Mouse (Mus musculus): ENCODE results near the gene Lix1l. TPM values are rescaled to one million over a fixed set of nuclear protein-coding genes. Genes with fewer than 3 reads are reported as not detected.

Gene Lix1l
- polyA plus RNA-seq (2015; fragmentation: Nextera tagmentation; extraction: Ambion mirVana), result 5.0 and 6.4 TPM in 2 replicates

DNA sequence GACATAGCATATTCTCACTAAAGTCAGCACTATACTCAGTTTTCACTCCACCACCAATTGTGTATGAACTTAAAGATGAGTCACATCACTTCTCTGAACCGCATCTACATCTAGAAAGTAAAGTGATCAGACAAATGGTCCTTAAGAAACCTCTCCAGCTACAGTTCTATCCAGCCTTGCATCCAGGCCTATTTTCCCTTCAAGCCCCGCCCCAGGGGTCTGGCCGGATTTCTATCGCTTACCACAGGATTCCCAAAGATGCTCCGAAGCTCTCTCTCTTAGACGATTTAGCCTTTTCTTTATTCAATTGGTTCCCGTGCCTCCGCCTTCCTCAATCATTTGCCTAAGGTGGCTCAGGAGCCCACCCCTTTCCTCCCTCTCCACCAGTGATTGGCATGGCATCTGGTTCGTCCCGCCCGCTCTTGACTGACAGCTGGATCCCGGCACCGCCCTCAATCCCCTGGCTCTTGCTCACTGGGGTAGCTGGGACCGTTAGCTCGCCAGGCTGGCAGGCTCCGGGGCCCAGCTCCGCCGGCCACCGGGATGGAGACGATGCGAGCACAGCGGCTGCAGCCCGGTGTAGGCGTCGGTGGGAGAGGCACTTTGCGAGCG lies at the start of gene Lix1l:
Gene Lix1l (plus strand): TSS at position 511 of the 612 bp plus-strand sequence.
- peak within 1 kb of the TSS; percentile 94 for H3K9ac ChIP-seq (replicated peaks)
- H3K36me3 ChIP-seq, result no peaks in the 10 kb centered on the region
- peaks cover 84% of the 10 kb centered on the region for H3K4me1 ChIP-seq
- peak within 1 kb of the TSS; percentile 54 for H3K4me2 ChIP-seq (replicated peaks)
- peak within 1 kb of the TSS; percentile 96 for H3K27ac ChIP-seq (replicated peaks)
- under 1% methylated on average over 25 of the region's 27 CpGs for WGBS
- no peaks in the 10 kb centered on the region for H3K9me3 ChIP-seq
- H3K4me3 ChIP-seq, result peak within 1 kb of the TSS; percentile 86
- ATAC-seq (replicated peaks), result peak; percentile 94
- no peaks in the 10 kb centered on the region for H3K27me3 ChIP-seq

DNA sequence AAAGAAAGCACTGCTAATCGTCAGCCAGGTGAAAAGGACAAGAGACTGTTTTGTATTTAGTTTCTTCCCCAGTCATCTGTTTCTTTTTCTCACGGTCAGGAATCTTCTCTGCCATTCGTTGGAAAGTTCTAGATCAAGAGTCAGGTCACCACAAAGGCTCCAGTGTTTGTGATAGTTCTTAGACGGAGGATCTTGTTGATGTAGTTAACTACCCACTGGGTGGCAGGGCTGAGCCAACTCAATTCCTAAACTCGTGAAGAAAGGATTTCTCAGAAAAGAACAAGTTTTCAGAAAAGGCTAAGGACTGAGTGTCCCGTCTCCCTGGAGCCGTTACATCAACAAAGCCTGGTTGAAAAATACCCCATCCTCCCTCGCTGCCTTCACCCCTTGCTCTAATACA lies 49.7 kb upstream of the Lix1l start:
- H3K9me3 ChIP-seq, result no peaks in the 10 kb centered on the region
- WGBS, result 9% methylated on average over 8 of the region's 8 CpGs
- no peak overlapping the region for H3K4me3 ChIP-seq
- H3K27me3 ChIP-seq, result no peaks in the 10 kb centered on the region
- H3K4me1 ChIP-seq, result peaks cover 16% of the 10 kb centered on the region
- H3K9ac ChIP-seq (replicated peaks), result no peak overlapping the region
- H3K4me2 ChIP-seq (replicated peaks), result no peak overlapping the region
- H3K27ac ChIP-seq (replicated peaks), result no peak overlapping the region
- H3K36me3 ChIP-seq, result no peaks in the 10 kb centered on the region
- no peak for ATAC-seq (replicated peaks)

DNA sequence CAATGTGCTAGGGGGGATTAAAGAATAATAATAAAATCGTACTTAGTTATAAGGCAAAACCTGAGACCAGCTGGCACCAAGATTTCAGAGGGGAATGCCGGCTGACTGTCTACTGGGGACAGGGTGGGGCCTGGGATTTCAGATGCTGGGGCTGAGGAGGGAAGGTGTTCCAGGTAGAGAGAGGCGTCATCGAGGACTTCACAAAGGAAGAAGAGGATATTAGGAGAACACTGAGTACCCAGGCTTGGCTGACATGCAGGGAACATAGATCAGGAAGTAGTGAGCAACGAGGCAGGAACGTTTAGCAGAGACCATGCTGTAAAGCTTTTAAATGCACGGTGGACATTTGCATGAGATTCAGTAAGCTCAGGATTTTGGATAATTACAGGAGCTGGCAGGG lies 49.1 kb upstream of the Lix1l start:
- WGBS, result 69% methylated on average over 7 of the region's 7 CpGs
- Histone ChIP-seq H3K27ac (replicated peaks) (no peak overlapping the region), H3K4me2 (replicated peaks) (no peak overlapping the region), H3K9ac (replicated peaks) (no peak overlapping the region), H3K9me3 (no peaks in the 10 kb centered on the region), H3K4me3 (no peak overlapping the region), H3K36me3 (no peaks in the 10 kb centered on the region), H3K27me3 (no peaks in the 10 kb centered on the region), H3K4me1 (peaks cover 21% of the 10 kb centered on the region)
- ATAC-seq (replicated peaks), result no peak

DNA sequence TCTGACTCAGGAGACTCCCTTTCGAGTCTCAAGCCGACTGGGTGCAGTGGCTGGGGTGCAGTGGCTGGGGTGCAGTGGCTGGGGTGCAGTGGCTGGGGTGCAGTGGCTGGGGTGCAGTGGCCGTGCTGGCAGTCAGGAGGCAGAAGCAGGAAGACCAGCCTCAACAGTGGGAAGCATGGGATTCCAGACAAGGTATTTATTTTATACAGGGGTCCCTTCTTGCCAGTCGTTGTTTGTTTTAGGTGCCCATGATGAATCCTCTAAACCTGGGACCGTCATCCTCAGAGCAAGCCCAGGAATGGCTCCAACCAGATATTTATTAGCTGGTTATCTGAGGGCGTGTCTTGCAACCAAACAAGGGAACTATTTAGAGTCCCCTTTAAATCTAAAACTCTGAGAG lies 47.3 kb upstream of the Lix1l start:
- no peak for ATAC-seq (replicated peaks)
- no peaks in the 10 kb centered on the region for H3K27me3 ChIP-seq
- H3K9me3 ChIP-seq, result no peaks in the 10 kb centered on the region
- H3K4me1 ChIP-seq, result peaks cover 28% of the 10 kb centered on the region
- H3K4me3 ChIP-seq, result no peak overlapping the region
- 86% methylated on average over 6 of the region's 6 CpGs for WGBS
- no peak overlapping the region for H3K9ac ChIP-seq (replicated peaks)
- no peak overlapping the region for H3K4me2 ChIP-seq (replicated peaks)
- no peaks in the 10 kb centered on the region for H3K36me3 ChIP-seq
- no peak overlapping the region for H3K27ac ChIP-seq (replicated peaks)

DNA sequence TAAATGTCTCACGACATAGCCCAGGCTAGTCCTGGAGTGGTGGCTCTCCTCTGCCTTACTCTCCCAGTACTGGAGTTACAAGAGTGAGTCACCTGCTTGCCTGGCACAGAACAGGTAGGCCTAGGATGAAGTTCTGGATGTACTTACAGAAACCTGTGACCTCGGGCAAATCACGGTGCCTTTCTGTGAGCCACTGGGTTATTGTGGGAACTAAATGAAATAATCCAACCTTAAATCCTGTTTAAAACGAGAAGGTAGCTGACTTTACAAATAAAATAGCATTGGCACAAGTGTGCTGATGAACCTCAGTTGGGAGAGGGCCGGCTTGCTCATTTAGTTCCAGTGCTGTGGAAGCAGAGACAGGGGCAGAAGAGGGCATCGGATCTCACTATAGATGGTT lies 46.7 kb upstream of the Lix1l start:
- no peak overlapping the region for H3K27ac ChIP-seq (replicated peaks)
- H3K36me3 ChIP-seq, result no peaks in the 10 kb centered on the region
- peaks cover 35% of the 10 kb centered on the region for H3K4me1 ChIP-seq
- no peaks in the 10 kb centered on the region for H3K9me3 ChIP-seq
- no peak overlapping the region for H3K9ac ChIP-seq (replicated peaks)
- H3K4me2 ChIP-seq (replicated peaks), result no peak overlapping the region
- WGBS, result 83% methylated on average over 6 of the region's 6 CpGs
- H3K27me3 ChIP-seq, result no peaks in the 10 kb centered on the region
- ATAC-seq (replicated peaks), result no peak
- H3K4me3 ChIP-seq, result no peak overlapping the region

DNA sequence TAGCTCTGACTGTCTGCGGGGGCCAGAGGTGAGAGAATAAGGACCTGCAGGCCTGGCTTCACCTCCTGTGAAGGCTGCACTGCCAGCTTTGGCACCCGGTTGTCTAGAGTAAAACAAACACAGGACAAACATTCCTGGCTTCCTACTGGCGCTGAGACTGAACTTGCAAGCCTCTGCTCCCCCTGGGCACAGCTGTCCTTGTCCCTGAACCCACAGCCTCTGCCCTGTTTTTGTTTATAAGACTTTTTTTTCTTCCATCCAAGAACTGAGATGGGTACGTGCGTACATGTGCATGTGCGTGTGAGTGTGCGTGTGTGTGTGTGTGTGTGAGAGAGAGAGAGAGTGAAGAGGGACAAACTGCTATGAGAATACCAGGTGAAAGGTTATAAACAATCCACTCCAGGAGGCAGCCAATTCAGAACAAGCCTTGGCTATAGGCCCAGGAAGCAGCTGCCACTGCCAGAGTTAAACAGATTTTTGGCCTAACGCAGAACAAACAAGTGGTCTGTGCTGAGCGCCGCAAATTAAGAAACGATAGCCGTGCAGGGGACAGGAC lies 45.8 kb upstream of the Lix1l start:
- no peaks in the 10 kb centered on the region for H3K9me3 ChIP-seq
- H3K4me2 ChIP-seq (replicated peaks), result no peak overlapping the region
- peaks cover 44% of the 10 kb centered on the region for H3K4me1 ChIP-seq
- no peak overlapping the region for H3K9ac ChIP-seq (replicated peaks)
- no peak overlapping the region for H3K4me3 ChIP-seq
- 19% methylated on average over 12 of the region's 12 CpGs for WGBS
- peaks cover 4% of the 10 kb centered on the region; the same call in 1 of the 2 replicates for H3K36me3 ChIP-seq
- peak overlapping the region; percentile 73 for H3K27ac ChIP-seq (replicated peaks)
- ATAC-seq (replicated peaks), result peak; percentile 23; the same call in 1 of the 2 replicates
- no peaks in the 10 kb centered on the region for H3K27me3 ChIP-seq

DNA sequence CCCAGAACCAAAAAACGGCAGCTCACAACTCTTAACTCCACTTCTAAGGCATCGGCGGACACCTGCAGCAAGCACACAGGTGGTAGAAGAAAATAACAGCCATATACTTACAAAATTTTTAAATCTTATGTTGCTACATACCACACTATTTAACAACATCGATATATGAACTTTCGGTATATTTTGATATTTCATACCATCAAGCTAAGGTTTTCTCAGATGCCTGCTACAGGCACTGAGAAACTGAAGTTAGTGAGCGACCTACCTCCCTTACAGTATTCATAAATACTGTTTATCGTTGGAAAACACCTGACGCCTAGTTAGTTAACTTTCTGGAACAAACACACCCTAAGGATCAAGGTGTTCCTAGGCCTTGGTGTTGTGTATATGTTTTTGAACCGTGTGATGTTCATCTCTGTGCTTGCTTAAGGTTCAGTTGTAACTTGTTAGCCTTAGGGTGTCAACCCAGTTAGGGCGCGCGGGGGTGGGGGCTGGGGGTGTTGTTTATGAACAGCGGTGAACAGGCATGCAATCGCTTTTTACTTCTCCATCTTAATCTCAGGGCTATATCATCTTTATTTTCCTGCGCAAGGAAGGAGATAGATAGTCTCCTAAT lies 44.8 kb upstream of the Lix1l start:
- Histone ChIP-seq H3K4me1 (peaks cover 53% of the 10 kb centered on the region), H3K4me3 (no peak overlapping the region), H3K9me3 (no peaks in the 10 kb centered on the region), H3K27ac (replicated peaks) (peak overlapping the region; percentile 73; the same call in 1 of the 2 replicates), H3K36me3 (peaks cover 14% of the 10 kb centered on the region; the same call in 1 of the 2 replicates), H3K9ac (replicated peaks) (no peak overlapping the region), H3K4me2 (replicated peaks) (no peak overlapping the region), H3K27me3 (no peaks in the 10 kb centered on the region)
- no peak for ATAC-seq (replicated peaks)
- WGBS, result 86% methylated on average over 15 of the region's 15 CpGs

DNA sequence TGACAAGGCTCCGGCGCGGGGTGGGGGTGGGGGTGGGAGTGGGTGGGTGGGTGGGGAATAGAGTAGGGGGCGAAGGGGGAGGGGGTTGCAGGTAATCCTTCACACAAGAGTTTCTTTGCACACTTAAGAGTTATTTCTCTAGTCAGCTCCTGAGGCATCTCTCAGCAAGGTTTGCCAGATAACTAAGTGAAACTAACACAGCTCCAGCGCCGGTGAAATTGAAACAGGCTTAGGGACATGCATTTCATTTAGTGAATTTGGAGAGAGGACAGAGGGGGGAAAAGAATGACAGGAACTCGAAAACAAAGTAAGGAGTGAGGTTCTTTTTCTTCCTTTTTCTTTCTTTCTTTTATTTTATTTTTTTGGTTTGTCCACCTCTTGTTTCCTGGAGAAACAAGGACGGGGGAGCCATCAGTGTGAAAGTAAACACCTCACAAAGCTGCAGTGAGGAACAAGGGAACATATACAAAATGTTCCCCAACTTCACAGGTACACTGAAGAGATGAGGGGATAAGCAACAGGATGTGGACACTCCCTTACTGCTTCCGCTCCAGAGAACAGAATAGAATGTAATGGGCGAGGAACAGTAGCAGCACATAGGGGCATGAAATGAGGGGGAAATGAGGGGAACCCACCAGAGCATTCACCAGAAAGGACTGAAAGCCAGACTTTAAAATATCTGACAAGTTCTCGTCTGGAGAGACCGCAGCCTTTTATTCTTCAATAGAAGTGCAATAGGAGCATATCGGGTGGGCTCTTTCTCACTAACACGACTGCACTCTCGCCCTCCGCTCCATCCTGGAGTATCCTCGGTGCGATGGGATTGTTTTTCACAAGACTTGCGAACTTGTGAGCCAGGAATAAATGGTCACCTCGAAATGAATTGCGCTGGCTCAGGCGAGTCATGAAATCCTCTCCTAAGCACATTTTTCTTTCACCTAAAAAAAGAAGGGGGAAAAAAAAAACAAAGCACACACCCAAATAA lies 44.0 kb upstream of the Lix1l start:
- peaks cover 61% of the 10 kb centered on the region for H3K4me1 ChIP-seq
- peaks cover 18% of the 10 kb centered on the region for H3K36me3 ChIP-seq
- peak overlapping the region; percentile 63 for H3K4me3 ChIP-seq
- H3K27me3 ChIP-seq, result no peaks in the 10 kb centered on the region
- peak; percentile 14; the same call in 1 of the 2 replicates for ATAC-seq (replicated peaks)
- peak overlapping the region; percentile 75 for H3K4me2 ChIP-seq (replicated peaks)
- peak overlapping the region; percentile 76 for H3K27ac ChIP-seq (replicated peaks)
- peak overlapping the region; percentile 58 for H3K9ac ChIP-seq (replicated peaks)
- no peaks in the 10 kb centered on the region for H3K9me3 ChIP-seq
- WGBS, result 12% methylated on average over 22 of the region's 22 CpGs

DNA sequence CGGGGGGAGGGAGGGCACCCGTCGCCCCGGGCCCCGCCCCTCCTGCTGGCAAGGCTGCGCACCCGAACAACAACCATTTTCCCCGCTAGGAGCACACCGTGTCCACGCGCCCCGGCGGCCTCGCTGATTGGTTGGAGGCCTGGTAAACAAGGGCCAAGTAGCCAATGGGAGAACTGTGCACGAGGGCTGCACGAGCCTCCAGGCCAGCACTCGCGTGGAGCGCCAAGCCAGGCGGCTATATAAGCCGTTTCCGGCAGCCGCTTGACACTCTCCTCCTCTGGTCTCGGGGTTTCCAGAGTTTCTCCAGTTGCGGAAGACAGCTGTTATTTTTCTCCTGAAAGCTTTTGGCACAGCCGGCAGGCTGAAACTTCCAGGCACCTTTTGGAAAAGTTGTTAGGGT lies 43.3 kb upstream of the Lix1l start, which contains the start of gene Txnip:
Gene Txnip (plus strand): TSS at position 264 of the 400 bp plus-strand sequence.
- Histone ChIP-seq H3K4me3 (peak within 1 kb of the TSS; percentile 63), H3K27ac (replicated peaks) (peak within 1 kb of the TSS; percentile 76), H3K9me3 (no peaks in the 10 kb centered on the region), H3K27me3 (no peaks in the 10 kb centered on the region), H3K9ac (replicated peaks) (peak within 1 kb of the TSS; percentile 58), H3K4me1 (peaks cover 62% of the 10 kb centered on the region), H3K36me3 (peaks cover 18% of the 10 kb centered on the region), H3K4me2 (replicated peaks) (peak within 1 kb of the TSS; percentile 75)
- under 1% methylated on average over 26 of the region's 26 CpGs for WGBS
- ATAC-seq (replicated peaks), result peak; percentile 99

DNA sequence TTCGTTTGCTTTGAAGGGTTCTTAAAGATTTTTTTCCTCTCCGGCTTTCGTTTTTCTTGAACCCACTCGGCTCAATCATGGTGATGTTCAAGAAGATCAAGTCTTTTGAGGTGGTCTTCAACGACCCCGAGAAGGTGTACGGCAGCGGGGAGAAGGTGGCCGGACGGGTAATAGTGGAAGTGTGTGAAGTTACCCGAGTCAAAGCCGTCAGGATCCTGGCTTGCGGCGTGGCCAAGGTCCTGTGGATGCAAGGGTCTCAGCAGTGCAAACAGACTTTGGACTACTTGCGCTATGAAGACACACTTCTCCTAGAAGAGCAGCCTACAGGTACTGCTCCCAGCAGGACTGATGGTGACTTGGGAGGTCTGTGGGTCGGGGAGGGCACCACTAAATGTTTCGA lies 42.8 kb upstream of the Lix1l start:
- Histone ChIP-seq H3K4me2 (replicated peaks) (peak overlapping the region; percentile 75), H3K36me3 (peaks cover 18% of the 10 kb centered on the region), H3K4me3 (peak overlapping the region; percentile 63), H3K9me3 (no peaks in the 10 kb centered on the region), H3K27ac (replicated peaks) (peak overlapping the region; percentile 58), H3K27me3 (no peaks in the 10 kb centered on the region), H3K4me1 (peaks cover 62% of the 10 kb centered on the region), H3K9ac (replicated peaks) (peak overlapping the region; percentile 58)
- under 1% methylated on average over 17 of the region's 17 CpGs for WGBS
- ATAC-seq (replicated peaks), result no peak

DNA sequence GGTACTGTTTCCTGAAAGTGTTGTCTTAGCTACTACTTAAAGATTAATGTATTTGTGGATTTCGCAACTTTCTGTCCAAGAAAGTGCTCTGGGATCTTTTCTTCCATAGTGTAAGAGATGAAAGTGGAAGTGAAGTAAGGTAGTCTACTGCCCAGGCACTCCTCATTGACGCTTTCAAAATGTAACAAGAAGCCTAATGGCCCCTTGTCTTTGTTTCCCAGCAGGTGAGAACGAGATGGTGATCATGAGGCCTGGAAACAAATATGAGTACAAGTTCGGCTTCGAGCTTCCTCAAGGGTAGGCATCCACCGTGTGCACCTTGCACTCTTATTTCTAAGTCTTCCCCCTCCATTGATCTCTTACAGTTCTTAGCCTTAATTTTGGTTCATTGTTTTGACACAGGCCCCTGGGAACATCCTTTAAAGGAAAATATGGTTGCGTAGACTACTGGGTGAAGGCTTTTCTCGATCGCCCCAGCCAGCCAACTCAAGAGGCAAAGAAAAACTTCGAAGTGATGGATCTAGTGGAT lies 42.2 kb upstream of the Lix1l start:
- WGBS, result 37% methylated on average over 10 of the region's 10 CpGs
- H3K4me1 ChIP-seq, result peaks cover 62% of the 10 kb centered on the region
- ATAC-seq (replicated peaks), result no peak

More for the DNA sequence above, 42.2 kb upstream of the Lix1l start:
- H3K4me2 ChIP-seq (replicated peaks), result peak overlapping the region; percentile 75
- no peaks in the 10 kb centered on the region for H3K9me3 ChIP-seq
- H3K4me3 ChIP-seq, result peak overlapping the region; percentile 63
- H3K9ac ChIP-seq (replicated peaks), result peak overlapping the region; percentile 58
- H3K36me3 ChIP-seq, result peaks cover 18% of the 10 kb centered on the region
- H3K27ac ChIP-seq (replicated peaks), result 0 out of 2 replicates have a peak overlapping the region, but pooled peaks have one; percentile 58
- H3K27me3 ChIP-seq, result no peaks in the 10 kb centered on the region
